Mouse (Mus musculus) liver, embryonic 14.5 days (tissue): Measurements from ENCODE around the gene Pdcl2. TPM values are rescaled to one million over a fixed set of nuclear protein-coding genes. Genes with fewer than 3 reads are reported as not detected.
A peak's percentile ranks its signal among the peaks of the same experiment; 100 is the strongest.

Experiments used
- ATAC-seq: fragments of 200-750 bp; cut with Nextera tagmentation; 2 replicates; pipeline ENCODE4 v1.8.0; 2017; ENCODE audit warnings: moderate number of reproducible peaks, mild to moderate bottlenecking, moderate library complexity; ENCODE audit not compliant: insufficient read depth
- DNase-seq, 3 experiments: peaks; one replicate each; pipeline ENCODE4 v3.0.0-alpha.2; 2012 to 2013; ENCODE audit warnings: low read depth in 3 of 3, low spot score in 3 of 3
- H3K27ac ChIP-seq: fragments of 300-500 bp; sonication (generic); 2 replicates; pipeline ENCODE4 v1.5.1; 2014; ENCODE audit warnings: moderate library complexity, mild to moderate bottlenecking, control low read depth, inconsistent platforms
- H3K27me3 ChIP-seq: fragments of 300-500 bp; sonication (generic); 2 replicates; pipeline ENCODE4 v1.6.1; 2014; ENCODE audit warnings: mild to moderate bottlenecking, low read length, moderate library complexity; ENCODE audit not compliant: control insufficient read depth, insufficient read depth
- H3K36me3 ChIP-seq: fragments of 300-500 bp; sonication (generic); replicated peaks from 2 replicates; pipeline ENCODE4 v1.6.1; 2014; ENCODE audit warnings: low read depth; ENCODE audit not compliant: control insufficient read depth, insufficient read depth
- H3K4me1 ChIP-seq, 2 experiments: fragments of 200-500 bp in 1 of 2; fragments of 300-500 bp in 1 of 2; sonication (generic) in 1 of 2; replicated peaks; 2 replicates each; pipeline ENCODE4 v1.6.1; 2012 to 2014; ENCODE audit warnings: antibody characterized with exemption in 1 of 2, inconsistent platforms in 1 of 2, low read length in 1 of 2; ENCODE audit not compliant: control insufficient read depth in 2 of 2, insufficient read depth in 2 of 2
- H3K4me2 ChIP-seq: fragments of 300-500 bp; sonication (generic); 2 replicates; pipeline ENCODE4 v1.6.1; 2014; ENCODE audit warnings: low read depth, mild to moderate bottlenecking, control low read depth, moderate library complexity
- H3K4me3 ChIP-seq, 2 experiments: fragments of 200-500 bp in 1 of 2; fragments of 300-500 bp in 1 of 2; sonication (generic) in 1 of 2; 2 replicates each; pipeline ENCODE4 v1.5.1; 2012 to 2014; ENCODE audit warnings: low read depth in 2 of 2, low read length in 2 of 2, mild to moderate bottlenecking in 2 of 2, control low read depth in 1 of 2, inconsistent platforms in 1 of 2, moderate library complexity in 1 of 2; ENCODE audit not compliant: insufficient read depth in 1 of 2
- H3K9ac ChIP-seq: fragments of 300-500 bp; sonication (generic); replicated peaks from 2 replicates; pipeline ENCODE4 v1.6.1; 2014; ENCODE audit warnings: mild to moderate bottlenecking, control low read depth, moderate library complexity
- H3K9me3 ChIP-seq: fragments of 300-500 bp; sonication (generic); 2 replicates; pipeline ENCODE4 v1.6.1; 2016; ENCODE audit warnings: low read length, mixed read lengths; ENCODE audit not compliant: control insufficient read depth
- CTCF ChIP-seq: IDR thresholded peaks from 2 replicates; pipeline ENCODE4 v1.5.1; 2016; ENCODE audit warnings: antibody characterized with exemption, low read depth, control low read depth
- EP300 ChIP-seq: IDR thresholded peaks from 2 replicates; pipeline ENCODE4 v1.6.1; 2016; ENCODE audit warnings: antibody characterized with exemption, low read depth
- WGBS: fragments of 180-500 bp; shearing (Covaris S2); extraction: QIAGEN DNeasy Blood & Tissue Kit; methylation state at CpG from one replicate; pipeline ENCODE4 v1.1.7; 2014; ENCODE audit not compliant: insufficient replicate concordance; 5-methylcytosine and 5-hydroxymethylcytosine counted together
- polyA plus RNA-seq, 2 experiments: library from polyadenylated mRNA; depleted of rRNA in 1 of 2; stranded (reverse) in 1 of 2; unstranded in 1 of 2; fragments of >200 nt; fragmentation: Nextera tagmentation in 1 of 2; extraction: Ambion mirVana in 1 of 2; gene quantifications; 2 replicates each; pipeline versions ENCODE4 v1.2.1 to v1.2.3; 2012 to 2014

Gene Pdcl2
- polyA plus RNA-seq, 2 experiments, result not detected

GRCm38 (mm10) chr5:76289234-76289691, 41.7 kb downstream of the Pdcl2 start:
- H3K27me3 ChIP-seq, result no peaks in the 10 kb centered on the region
- no peak overlapping the region for H3K4me3 ChIP-seq
- H3K36me3 ChIP-seq, result no peaks in the 10 kb centered on the region
- H3K9ac ChIP-seq, result no peak overlapping the region
- WGBS, result 70% methylated on average over 8 of the region's 8 CpGs
- no peaks in the 10 kb centered on the region for H3K4me1 ChIP-seq
- H3K27ac ChIP-seq, result no peak overlapping the region
- no peaks in the 10 kb centered on the region for H3K9me3 ChIP-seq
- no peak for ATAC-seq
- H3K4me2 ChIP-seq, result no peak overlapping the region
- DNase-seq, result no peak
- TF ChIP-seq CTCF (no peak), EP300 (no peak)

- 71% methylated on average over 3 of the region's 3 CpGs for WGBS
- Histone ChIP-seq H3K36me3 (no peaks in the 10 kb centered on the region), H3K27ac (no peak overlapping the region), H3K9ac (no peak overlapping the region), H3K4me3 (no peak overlapping the region), H3K4me2 (no peak overlapping the region), H3K27me3 (no peaks in the 10 kb centered on the region), H3K4me1 (peaks cover 0 to 2% of the 10 kb centered on the region in 2 experiments; a peak in 1 of 4 replicates), H3K9me3 (no peaks in the 10 kb centered on the region)
- TF ChIP-seq CTCF (no peak), EP300 (no peak)
- ATAC-seq (no peak), DNase-seq (no peak)
Observed at GRCm38 (mm10) chr5:76288256-76288655, 42.7 kb downstream of the Pdcl2 start.

- Histone ChIP-seq H3K4me3 (no peak overlapping the region), H3K9ac (no peak overlapping the region), H3K9me3 (no peaks in the 10 kb centered on the region), H3K27ac (no peak overlapping the region), H3K36me3 (no peaks in the 10 kb centered on the region), H3K4me2 (no peak overlapping the region), H3K4me1 (peaks cover 0 to 2% of the 10 kb centered on the region in 2 experiments; a peak in 1 of 4 replicates), H3K27me3 (no peaks in the 10 kb centered on the region)
- 50% methylated on average over 5 of the region's 5 CpGs for WGBS
- ATAC-seq (no peak), DNase-seq (no peak)
- TF ChIP-seq CTCF (0 out of 2 replicates have a peak, but pooled peaks have one; percentile 9), EP300 (no peak)
Observed at GRCm38 (mm10) chr5:76287062-76287461, 43.9 kb downstream of the Pdcl2 start.

GRCm38 (mm10) chr5:76285699-76286098, 45.3 kb downstream of the Pdcl2 start:
- H3K4me1 ChIP-seq, result peaks cover 0 to 2% of the 10 kb centered on the region in 2 experiments; a peak in 1 of 4 replicates
- H3K27ac ChIP-seq, result no peak overlapping the region
- H3K9ac ChIP-seq, result no peak overlapping the region
- DNase-seq, result no peak
- WGBS, result 79% methylated on average over 4 of the region's 4 CpGs
- no peak for TF ChIP-seq EP300
- no peak for TF ChIP-seq CTCF
- no peak overlapping the region for H3K4me3 ChIP-seq
- H3K36me3 ChIP-seq, result no peaks in the 10 kb centered on the region
- no peak for ATAC-seq
- no peak overlapping the region for H3K4me2 ChIP-seq
- H3K9me3 ChIP-seq, result no peaks in the 10 kb centered on the region
- H3K27me3 ChIP-seq, result no peaks in the 10 kb centered on the region

- 21% methylated on average over 1 of the region's 1 CpGs for WGBS
- no peaks in the 10 kb centered on the region for H3K27me3 ChIP-seq
- no peak overlapping the region for H3K4me2 ChIP-seq
- H3K9me3 ChIP-seq, result no peaks in the 10 kb centered on the region
- no peaks in the 10 kb centered on the region for H3K36me3 ChIP-seq
- H3K4me3 ChIP-seq, result no peak overlapping the region
- no peak for TF ChIP-seq CTCF
- peak; percentile 37; the same call in 1 of the 2 replicates for TF ChIP-seq EP300
- DNase-seq (peak in 2 of 3 experiments; percentile 20 to 33), ATAC-seq (peak; percentile 78)
- H3K9ac ChIP-seq, result no peak overlapping the region
- H3K27ac ChIP-seq, result no peak overlapping the region
- H3K4me1 ChIP-seq, result peaks cover 0 to 2% of the 10 kb centered on the region in 2 experiments; a peak in 1 of 4 replicates
Observed at GRCm38 (mm10) chr5:76283890-76284289, 47.1 kb downstream of the Pdcl2 start.
